Mouse (Mus musculus) spleen, adult 2 months (tissue): Measurements from ENCODE around the gene Mpo.

Experiments used
- CTCF ChIP-seq: fragments of 200-500 bp; IDR thresholded peaks from 2 replicates; pipeline ENCODE4 v1.5.1; 2011; ENCODE audit warnings: mild to moderate bottlenecking, inconsistent platforms; ENCODE audit not compliant: insufficient read depth, insufficient read length, insufficient replicate concordance; ENCODE audit errors: extremely low read depth
- POLR2A ChIP-seq: fragments of 200-500 bp; IDR thresholded peaks from 2 replicates; pipeline ENCODE4 v1.6.1; 2011; ENCODE audit warnings: low read depth, low read length, inconsistent platforms

DNA sequence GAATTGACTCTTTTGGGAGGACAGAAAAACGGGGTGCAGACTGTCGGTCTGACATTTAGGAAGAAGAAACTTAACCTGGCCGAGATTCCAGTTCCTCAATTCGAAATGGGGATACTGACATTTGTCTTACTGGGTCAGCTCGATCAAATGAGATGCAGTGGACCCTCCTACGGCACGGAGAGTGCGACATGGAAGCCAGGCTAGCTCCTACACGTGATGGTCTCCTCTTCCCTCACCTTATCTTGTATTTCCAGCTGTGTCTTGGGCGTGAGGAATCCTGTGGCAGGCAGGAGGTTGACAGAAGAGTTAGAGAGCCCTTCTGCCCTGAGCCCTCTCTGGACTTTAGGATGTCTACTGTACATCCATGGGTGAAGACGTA lies 43.3 kb upstream of the Mpo start:
- TF ChIP-seq CTCF (no peak), POLR2A (peak; percentile 11; the same call in 1 of the 2 replicates)
